Mouse (Mus musculus) bone marrow macrophage, adult 2 months (primary cell): ENCODE data around the gene Tmem174.

Experiments used
- CTCF ChIP-seq: IDR thresholded peaks from 2 replicates; pipeline ENCODE4 v1.5.1; 2012; ENCODE audit warnings: low read depth, mild to moderate bottlenecking, low read length, moderate library complexity
- POLR2A ChIP-seq: IDR thresholded peaks from 2 replicates; pipeline ENCODE4 v1.6.1; 2012; ENCODE audit warnings: mild to moderate bottlenecking, low read depth, low read length, borderline replicate concordance

- TF ChIP-seq POLR2A (no peak), CTCF (no peak)
Observed at GRCm38 (mm10) chr13:98662173-98662675, 25.0 kb upstream of the Tmem174 start.
